Mouse (Mus musculus) adrenal gland, postnatal 4 days (tissue): ENCODE results near the gene Twf2. TPM values are rescaled to one million over a fixed set of nuclear protein-coding genes. Genes with fewer than 3 reads are reported as not detected.

ENCODE experiments used
- DNase-seq, 2 experiments: peaks; one replicate each; pipeline ENCODE4 v3.0.0; 2021 to 2022; ENCODE audit warnings: low spot score in 2 of 2, mixed read lengths in 2 of 2
- total RNA-seq, 2 experiments: library from RNA; stranded (reverse); gene quantifications; 2 replicates each; pipeline ENCODE4 v1.2.3; 2021

Gene Twf2
- total RNA-seq, 2 experiments from 2014 or later: 62.5 to 63.9 TPM

- DNase-seq: no peak
Measured at GRCm38 (mm10) chr9:106176769-106177168, 26.1 kb upstream of the Twf2 start.

GRCm38 (mm10) chr9:106177799-106178198 is 25.1 kb upstream of the Twf2 start:
- no peak for DNase-seq

GRCm38 (mm10) chr9:106179454-106179853 is 23.5 kb upstream of the Twf2 start:
- no peak for DNase-seq

GRCm38 (mm10) chr9:106179964-106180363 is 22.9 kb upstream of the Twf2 start:
- no peak for DNase-seq

GRCm38 (mm10) chr9:106182146-106182545 is 20.8 kb upstream of the Twf2 start:
- DNase-seq: no peak

GRCm38 (mm10) chr9:106183996-106184395 is 18.9 kb upstream of the Twf2 start:
- no peak for DNase-seq

GRCm38 (mm10) chr9:106191355-106191754 is 11.6 kb upstream of the Twf2 start:
- no peak for DNase-seq

- DNase-seq: no peak
Measured at GRCm38 (mm10) chr9:106192024-106192423, 10.9 kb upstream of the Twf2 start.

GRCm38 (mm10) chr9:106192998-106193397 is 9.9 kb upstream of the Twf2 start:
- no peak for DNase-seq

- DNase-seq: no peak
Measured at GRCm38 (mm10) chr9:106193930-106194807, 8.7 kb upstream of the Twf2 start.

GRCm38 (mm10) chr9:106195693-106196092 is 7.2 kb upstream of the Twf2 start:
- no peak for DNase-seq

- no peak for DNase-seq
Measured at GRCm38 (mm10) chr9:106197081-106197713, 5.7 kb upstream of the Twf2 start.

GRCm38 (mm10) chr9:106197732-106198131 is 5.2 kb upstream of the Twf2 start:
- no peak for DNase-seq

- peak in 1 of 2 experiments; percentile 65 for DNase-seq
Measured at GRCm38 (mm10) chr9:106198962-106199458, 3.9 kb upstream of the Twf2 start.

- DNase-seq: no peak
Measured at GRCm38 (mm10) chr9:106199535-106200272, 3.2 kb upstream of the Twf2 start, which contains the start of gene Ppm1m. Gene Ppm1m (minus strand): TSS chr9:106199746.

- no peak for DNase-seq
Measured at GRCm38 (mm10) chr9:106201895-106202294, 1.0 kb upstream of the Twf2 start.

- DNase-seq: no peak
Measured at GRCm38 (mm10) chr9:106203990-106204851, 1.3 kb downstream of the Twf2 start.

GRCm38 (mm10) chr9:106205713-106206290 is 2.9 kb downstream of the Twf2 start:
- DNase-seq: no peak

- no peak for DNase-seq
Measured at GRCm38 (mm10) chr9:106206515-106206914, 3.6 kb downstream of the Twf2 start.

GRCm38 (mm10) chr9:106208181-106208580 is 5.3 kb downstream of the Twf2 start:
- DNase-seq: no peak
